Mouse (Mus musculus) hindbrain, postnatal 0 days (tissue): ENCODE data around the gene Cgnl1. TPM values are rescaled to one million over a fixed set of nuclear protein-coding genes. Genes with fewer than 3 reads are reported as not detected.

Source experiments
- ATAC-seq: fragments of 200-750 bp; cut with Nextera tagmentation; 2 replicates; pipeline ENCODE4 v1.8.0; 2017; ENCODE audit warnings: mild to moderate bottlenecking, moderate TSS enrichment, moderate library complexity
- DNase-seq: peaks from one replicate; pipeline ENCODE4 v3.0.0-alpha.2; 2015; ENCODE audit warnings: low spot score
- H3K27ac ChIP-seq: fragments of 300-500 bp; sonication (generic); 2 replicates; pipeline ENCODE4 v1.5.1; 2014; ENCODE audit warnings: mild to moderate bottlenecking
- H3K27me3 ChIP-seq: fragments of 300-500 bp; sonication (generic); 2 replicates; pipeline ENCODE4 v1.6.1; 2014; ENCODE audit warnings: low read length, mixed read lengths; ENCODE audit not compliant: insufficient read depth
- H3K36me3 ChIP-seq: fragments of 300-500 bp; sonication (generic); 2 replicates; pipeline ENCODE4 v1.6.1; 2014; ENCODE audit warnings: low read length, mixed read lengths; ENCODE audit not compliant: insufficient read depth
- H3K4me1 ChIP-seq: fragments of 300-500 bp; sonication (generic); 2 replicates; pipeline ENCODE4 v1.6.1; 2014; ENCODE audit warnings: antibody characterized with exemption, low read length, mixed read lengths; ENCODE audit not compliant: insufficient read depth
- H3K4me2 ChIP-seq: fragments of 300-500 bp; sonication (generic); 2 replicates; pipeline ENCODE4 v1.6.1; 2014; ENCODE audit warnings: low read depth, mild to moderate bottlenecking, low read length, moderate library complexity, mixed read lengths
- H3K4me3 ChIP-seq: fragments of 300-500 bp; sonication (generic); 2 replicates; pipeline ENCODE4 v1.5.1; 2014; ENCODE audit warnings: low read length
- H3K9ac ChIP-seq: fragments of 300-500 bp; sonication (generic); replicated peaks from 2 replicates; pipeline ENCODE4 v1.6.1; 2014; ENCODE audit warnings: mild to moderate bottlenecking, low read length, moderate library complexity, mixed read lengths
- H3K9me3 ChIP-seq: fragments of 300-500 bp; sonication (generic); 2 replicates; pipeline ENCODE4 v1.6.1; 2016; ENCODE audit warnings: low read length, mixed read lengths
- CTCF ChIP-seq: IDR thresholded peaks from 2 replicates; pipeline ENCODE4 v1.5.1; 2016; ENCODE audit warnings: antibody characterized with exemption, control low read depth, low read depth
- WGBS: fragments of 180-500 bp; shearing (Covaris S2); extraction: QIAGEN DNeasy Blood & Tissue Kit; methylation state at CpG from one replicate; pipeline ENCODE4 v1.1.7; 2014; 5-methylcytosine and 5-hydroxymethylcytosine counted together
- polyA plus RNA-seq: library from polyadenylated mRNA; unstranded; fragments of >200 nt; fragmentation: Nextera tagmentation; extraction: Ambion mirVana; gene quantifications from 2 replicates; pipeline ENCODE4 v1.2.1, GENCODE M21; 2015
- total RNA-seq: library from RNA; depleted of rRNA; stranded (reverse); fragments of >200 nt; gene quantifications from 2 replicates; pipeline ENCODE4 v1.2.3, GENCODE M21; 2014

Cgnl1 gene
- total and polyA plus RNA-seq, 2 experiments from 2014 or later, result 7.2 to 7.6 TPM

DNA sequence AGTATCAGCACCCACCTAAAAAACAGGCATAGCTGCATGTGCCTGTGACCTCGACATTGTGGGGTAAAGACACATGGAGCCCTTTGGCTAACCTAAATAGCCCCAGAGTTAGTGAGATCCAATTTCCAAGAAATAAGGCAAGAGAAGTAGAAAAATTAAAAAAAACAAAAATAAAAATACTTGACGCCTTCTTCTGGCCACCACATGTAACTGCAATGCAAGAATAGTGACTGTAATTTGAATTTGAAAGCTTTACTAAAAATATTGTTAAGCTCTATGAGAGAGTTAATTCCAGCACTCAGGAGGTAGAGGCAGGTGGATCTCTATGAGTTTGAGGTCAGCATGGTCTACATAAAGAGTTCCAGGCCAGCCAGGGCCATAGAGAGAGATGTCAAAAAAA lies 39.3 kb upstream of the Cgnl1 start:
- Histone ChIP-seq H3K27ac (no peak overlapping the region), H3K4me2 (no peak overlapping the region), H3K27me3 (no peaks in the 10 kb centered on the region), H3K4me1 (no peaks in the 10 kb centered on the region), H3K9me3 (no peaks in the 10 kb centered on the region), H3K4me3 (no peak overlapping the region), H3K9ac (no peak overlapping the region), H3K36me3 (no peaks in the 10 kb centered on the region)
- peak; percentile 19; the same call in 1 of the 2 replicates for TF ChIP-seq CTCF
- ATAC-seq, result no peak
- 92% methylated on average over 2 of the region's 2 CpGs for WGBS
- no peak for DNase-seq

DNA sequence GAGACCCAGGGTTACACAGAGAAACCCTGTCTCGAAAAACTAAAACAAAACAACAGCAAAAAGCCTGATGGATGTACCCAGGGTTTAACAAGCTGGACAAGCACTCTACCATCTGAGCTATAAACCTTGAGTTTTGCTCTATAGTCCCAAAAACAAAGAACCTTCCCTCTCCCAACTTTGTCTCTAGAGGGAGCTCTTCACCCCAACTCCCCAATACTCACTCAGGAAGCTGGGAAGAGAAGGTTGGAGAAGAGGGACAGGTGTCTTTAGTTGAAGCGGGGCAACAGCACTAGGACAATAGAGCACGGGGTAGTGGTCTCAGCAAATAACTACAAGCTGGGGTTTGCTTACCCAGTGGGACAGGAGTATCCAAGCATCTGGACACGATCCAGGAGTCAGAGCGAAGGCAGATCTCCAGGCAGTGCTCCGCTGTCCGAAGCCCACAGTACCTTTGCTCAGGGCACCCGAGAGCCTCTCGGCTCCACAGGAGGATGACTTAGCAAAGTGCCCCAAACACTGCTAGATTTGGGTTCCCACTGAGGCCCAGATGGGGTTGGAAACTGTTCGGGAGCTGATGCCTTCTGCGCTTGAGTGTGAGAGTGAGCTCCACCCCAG lies 37.3 kb upstream of the Cgnl1 start:
- no peaks in the 10 kb centered on the region for H3K4me1 ChIP-seq
- no peak overlapping the region for H3K4me3 ChIP-seq
- peak; percentile 65 for TF ChIP-seq CTCF
- DNase-seq (peak; percentile 45), ATAC-seq (no peak)
- WGBS, result 42% methylated on average over 11 of the region's 11 CpGs
- no peak overlapping the region for H3K27ac ChIP-seq
- H3K4me2 ChIP-seq, result peak overlapping the region; percentile 40
- no peak overlapping the region for H3K9ac ChIP-seq
- no peaks in the 10 kb centered on the region for H3K9me3 ChIP-seq
- no peaks in the 10 kb centered on the region for H3K36me3 ChIP-seq
- H3K27me3 ChIP-seq, result no peaks in the 10 kb centered on the region

DNA sequence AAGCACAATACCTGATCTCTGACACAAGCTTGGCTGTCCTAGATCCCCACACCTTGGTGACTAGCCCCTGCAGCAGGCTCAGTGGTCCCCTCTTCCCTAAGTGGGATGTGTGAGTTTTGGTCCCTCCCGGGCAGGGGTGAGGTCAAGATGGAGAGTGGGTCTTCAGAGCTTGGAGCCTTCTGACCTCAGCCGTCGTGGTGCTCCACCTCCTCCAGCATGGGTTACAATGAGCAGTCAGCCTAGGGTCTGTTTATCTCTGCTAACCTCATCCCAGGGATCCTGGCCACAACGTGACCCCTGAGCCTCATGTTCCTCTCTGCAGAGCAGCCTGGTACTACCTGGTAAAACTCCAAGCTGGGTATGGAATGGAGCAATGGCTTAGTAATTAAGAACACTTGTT lies 36.4 kb upstream of the Cgnl1 start:
- WGBS, result 80% methylated on average over 4 of the region's 4 CpGs

DNA sequence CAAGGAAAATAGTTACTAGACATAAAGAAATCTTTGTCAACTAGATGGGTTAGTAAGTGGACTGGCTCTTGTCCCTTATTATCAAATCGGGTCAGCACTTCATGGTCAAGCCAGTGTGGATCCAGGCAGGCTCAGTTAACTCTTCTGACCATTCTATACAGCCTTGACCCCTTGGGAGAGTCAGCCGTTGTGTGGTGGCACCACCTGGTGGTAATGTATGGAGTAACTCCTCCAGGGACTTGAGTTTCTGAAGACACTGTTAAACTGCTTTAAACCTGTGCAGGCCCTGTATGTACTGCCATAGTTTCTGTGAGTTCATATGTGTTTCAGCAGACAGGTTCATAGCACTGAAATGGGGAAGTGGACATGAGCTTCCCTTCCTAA lies 35.0 kb upstream of the Cgnl1 start:
- peak; percentile 95 for TF ChIP-seq CTCF
- ATAC-seq (peak; percentile 71), DNase-seq (peak; percentile 84)
- Histone ChIP-seq H3K27ac (no peak overlapping the region), H3K9me3 (no peaks in the 10 kb centered on the region), H3K27me3 (no peaks in the 10 kb centered on the region), H3K4me3 (no peak overlapping the region), H3K9ac (no peak overlapping the region), H3K4me1 (no peaks in the 10 kb centered on the region), H3K4me2 (no peak overlapping the region), H3K36me3 (no peaks in the 10 kb centered on the region)
- WGBS, result 3% methylated on average over 2 of the region's 2 CpGs

More for the DNA sequence above, 36.4 kb upstream of the Cgnl1 start:
- ATAC-seq, result no peak
- Histone ChIP-seq H3K9ac (0 out of 2 replicates have a peak overlapping the region, but pooled peaks have one; percentile 9), H3K27me3 (no peaks in the 10 kb centered on the region), H3K4me2 (no peak overlapping the region), H3K36me3 (no peaks in the 10 kb centered on the region), H3K4me1 (no peaks in the 10 kb centered on the region), H3K27ac (no peak overlapping the region), H3K9me3 (no peaks in the 10 kb centered on the region), H3K4me3 (no peak overlapping the region)
- no peak for TF ChIP-seq CTCF
- no peak for DNase-seq

DNA sequence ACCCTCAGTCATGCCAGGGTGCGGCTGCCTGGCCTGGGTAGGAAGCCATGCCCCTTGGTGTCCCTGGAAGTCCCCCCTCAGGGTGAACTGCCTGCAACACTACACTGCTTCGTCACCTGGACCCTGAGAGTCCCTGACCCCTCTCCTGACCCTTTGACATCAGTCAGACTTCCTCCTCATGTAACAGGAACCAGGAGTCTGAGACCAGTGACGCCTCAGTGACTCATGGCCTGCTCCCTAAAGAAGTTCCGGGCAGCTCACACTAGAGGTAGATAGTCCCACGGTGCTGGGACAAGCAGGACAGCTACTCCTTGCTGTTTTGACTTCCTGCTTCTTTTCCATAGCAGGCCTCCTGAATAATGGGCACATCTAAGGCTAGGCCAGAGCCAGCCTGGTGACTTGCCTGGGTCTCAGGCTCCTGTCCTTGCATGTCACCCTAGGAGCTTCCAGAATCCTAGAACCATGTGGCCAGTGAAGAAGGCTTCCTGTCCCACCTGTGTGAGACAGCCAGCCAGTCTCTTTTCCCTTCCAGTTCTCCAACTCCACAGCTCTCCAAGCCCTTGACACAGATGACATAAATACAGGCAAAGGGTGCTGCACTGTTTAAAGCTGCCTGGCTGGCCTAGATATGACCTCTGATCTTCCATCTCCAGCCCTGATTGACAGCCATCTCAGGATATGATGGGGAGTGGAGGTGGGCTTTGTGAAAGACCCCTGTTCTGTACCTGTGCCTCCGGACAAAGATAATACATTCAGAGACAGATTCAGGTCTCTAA lies 34.4 kb upstream of the Cgnl1 start:
- TF ChIP-seq CTCF, result no peak
- H3K4me2 ChIP-seq, result no peak overlapping the region
- no peaks in the 10 kb centered on the region for H3K36me3 ChIP-seq
- H3K27me3 ChIP-seq, result no peaks in the 10 kb centered on the region
- no peaks in the 10 kb centered on the region for H3K4me1 ChIP-seq
- H3K9ac ChIP-seq, result no peak overlapping the region
- DNase-seq, result no peak
- ATAC-seq, result 0 out of 2 replicates have a peak, but pooled peaks have one; percentile 8
- H3K27ac ChIP-seq, result no peak overlapping the region
- no peak overlapping the region for H3K4me3 ChIP-seq
- H3K9me3 ChIP-seq, result no peaks in the 10 kb centered on the region
- WGBS, result 73% methylated on average over 6 of the region's 6 CpGs

DNA sequence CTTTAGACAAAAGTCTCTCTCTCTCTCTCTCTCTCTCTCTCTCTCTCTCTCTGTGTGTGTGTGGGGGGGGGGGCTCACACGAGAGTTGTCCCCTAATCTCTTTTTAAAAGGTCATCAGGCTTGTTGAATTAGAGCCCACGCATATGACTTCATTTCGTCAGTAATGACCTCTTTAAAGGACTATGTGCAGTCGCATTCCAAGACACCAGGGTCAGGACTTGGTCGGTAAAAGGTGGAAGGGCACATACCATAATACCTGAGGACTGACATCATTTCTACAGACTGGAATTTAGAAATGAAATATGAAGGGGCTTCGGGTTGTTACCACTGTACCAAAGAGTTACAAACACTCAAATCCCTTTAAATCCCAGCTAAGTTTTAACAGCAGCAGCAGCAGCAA lies 32.7 kb upstream of the Cgnl1 start:
- WGBS, result 55% methylated on average over 6 of the region's 6 CpGs
- Histone ChIP-seq H3K36me3 (no peaks in the 10 kb centered on the region), H3K4me2 (no peak overlapping the region), H3K4me3 (no peak overlapping the region), H3K4me1 (no peaks in the 10 kb centered on the region), H3K27ac (no peak overlapping the region), H3K27me3 (no peaks in the 10 kb centered on the region), H3K9ac (no peak overlapping the region), H3K9me3 (no peaks in the 10 kb centered on the region)
- DNase-seq (no peak), ATAC-seq (no peak)
- TF ChIP-seq CTCF, result no peak

DNA sequence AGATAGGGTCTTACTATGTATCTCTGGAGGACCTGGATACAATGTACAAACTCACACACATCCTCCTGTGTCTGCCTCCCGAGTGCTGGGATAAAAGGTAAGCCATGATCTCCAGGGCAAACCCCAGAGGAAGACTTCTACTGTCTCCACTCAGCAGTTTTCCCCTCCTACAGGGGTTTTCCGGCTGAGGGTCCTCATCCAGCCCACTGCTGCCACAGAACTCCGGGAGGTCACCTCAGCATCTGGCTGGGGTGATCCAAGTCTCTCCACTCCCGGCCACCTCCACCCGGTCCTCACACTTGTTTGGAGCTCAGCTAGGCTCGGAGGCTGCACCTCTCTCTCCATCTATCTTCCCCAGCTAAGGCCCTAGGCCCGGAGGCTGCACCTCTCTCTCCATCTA lies 31.9 kb upstream of the Cgnl1 start:
- no peak for TF ChIP-seq CTCF

More for the DNA sequence above, 31.9 kb upstream of the Cgnl1 start:
- Histone ChIP-seq H3K27ac (no peak overlapping the region), H3K4me3 (no peak overlapping the region), H3K36me3 (no peaks in the 10 kb centered on the region), H3K27me3 (no peaks in the 10 kb centered on the region), H3K4me2 (no peak overlapping the region), H3K9ac (no peak overlapping the region), H3K9me3 (no peaks in the 10 kb centered on the region), H3K4me1 (no peaks in the 10 kb centered on the region)
- DNase-seq, result no peak
- no peak for ATAC-seq
- 68% methylated on average over 7 of the region's 7 CpGs for WGBS
